Mouse (Mus musculus): ENCODE results near the gene Zranb1. TPM values are rescaled to one million over a fixed set of nuclear protein-coding genes. Genes with fewer than 3 reads are reported as not detected.

Zranb1 gene
- total and polyA plus RNA-seq, 3 experiments: 11.3 to 17.6 (median 11.6) TPM

DNA sequence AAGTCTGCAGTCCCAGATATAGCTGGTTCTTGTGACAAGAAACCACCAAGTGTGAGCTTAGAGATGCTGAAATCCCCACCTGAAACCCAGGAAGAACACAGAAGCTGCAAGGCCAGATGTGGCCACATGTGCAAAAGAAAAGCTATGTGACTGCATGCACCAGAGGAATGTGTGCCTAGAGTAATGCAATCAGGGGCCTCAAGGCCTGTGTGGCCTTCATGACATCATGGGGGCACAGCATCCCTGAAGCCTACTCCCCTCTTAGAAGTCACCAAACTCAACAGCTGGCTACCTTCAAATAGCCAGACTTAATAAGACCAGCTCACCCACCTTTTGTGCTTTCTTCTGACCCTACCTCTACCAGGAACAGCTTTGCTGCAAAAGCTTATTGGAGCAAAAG lies 105.0 kb downstream of the Zranb1 start:
- Histone ChIP-seq H3K9ac (ENCODE audit: insufficient read depth, low read depth) (no peak overlapping the region), H3K36me3 (replicated peaks in 1 of 2; ENCODE audit: control insufficient read depth in 1 of 2, insufficient read depth in 1 of 2, low read length in 1 of 2) (no peaks in the 10 kb centered on the region), H3K27ac (ENCODE audit: insufficient read depth, low read depth) (no peak overlapping the region), H3K27me3 (replicated peaks) (peaks cover 83% of the 10 kb centered on the region), H3K4me2 (ENCODE audit: insufficient read depth, low read depth, poor library complexity, severe bottlenecking) (no peak overlapping the region), H3K4me1 (ENCODE audit: control insufficient read depth in 1 of 2, insufficient read depth in 2 of 2) (no peaks in the 10 kb centered on the region), H3K4me3 (replicated peaks in 1 of 3; ENCODE audit: low read depth in 2 of 3, low read length in 2 of 3, poor library complexity in 1 of 3) (no peak overlapping the region), H3K9me3 (replicated peaks; ENCODE audit: low read length) (no peaks in the 10 kb centered on the region), H3K79me2 (replicated peaks; ENCODE audit: control insufficient read depth, extremely low read depth, insufficient read depth, poor library complexity, severe bottlenecking) (no peaks in the 10 kb centered on the region)
- dilution Hi-C loops (cut with MboI; ENCODE audit: extremely low pct_ligation_motif_present, extremely low pct_unique_long_range_greater_than_20kb, low sequenced_read_pairs): no loop called here
- no peak for TF ChIP-seq ZC3H11A (IDR thresholded peaks at IDR 0.05; ENCODE audit: low read depth, low read length)
- TF ChIP-seq TCF12 (IDR thresholded peaks at IDR 0.05; ENCODE audit: low read depth, low read length): no peak
- TF ChIP-seq ZKSCAN1 (IDR thresholded peaks at IDR 0.05; ENCODE audit: borderline replicate concordance, low read depth, low read length): no peak
- no peak for TF ChIP-seq KAT2A (IDR thresholded peaks at IDR 0.05; ENCODE audit: insufficient replicate concordance, low read length)
- TF ChIP-seq MXI1 (IDR thresholded peaks at IDR 0.05; ENCODE audit: low read depth, low read length): no peak
- no peak for TF ChIP-seq RCOR1 (conservative IDR thresholded peaks at IDR 0.05; ENCODE audit: low read depth, low read length)
- no peak for TF ChIP-seq POLR2AphosphoS2 (IDR thresholded peaks at IDR 0.05; ENCODE audit: low read depth, low read length)
- TF ChIP-seq TBP (conservative IDR thresholded peaks at IDR 0.05; ENCODE audit: low read depth, low read length): no peak
- in situ Hi-C loops (cut with MboI; ENCODE audit: low pct_ligation_motif_present, low pct_unique_long_range_greater_than_20kb, low sequenced_read_pairs): loop anchor here (25.0 kb wide), 1 partner anchor 576 kb away; the partner anchor contains the start of gene Tex36
- DNase-seq (ENCODE audit: extremely low read depth): no peak

Other genes starting within 250 kb of the Zranb1 start
- 21.8 and 22.1 TPM in 2 replicates for gene Fam53b, start 117.3 kb upstream of the Zranb1 start, total RNA-seq (2012; rRNA removed)
- gene Fam53b, start 117.3 kb upstream of the Zranb1 start, total RNA-seq (2014; rRNA removed): 14.4 and 15.6 TPM in 2 replicates
- 25.0 and 30.9 TPM in 2 replicates for gene Fam53b, start 117.3 kb upstream of the Zranb1 start, polyA plus RNA-seq (2012; ENCODE audit: insufficient read length, low read depth)
- gene Eef1akmt2, start 78.5 kb upstream of the Zranb1 start, total RNA-seq (2012; rRNA removed): 31.4 and 34.3 TPM in 2 replicates
- 87.2 and 94.8 TPM in 2 replicates for gene Eef1akmt2, start 78.5 kb upstream of the Zranb1 start, total RNA-seq (2014; rRNA removed)
- 35.9 and 39.8 TPM in 2 replicates for gene Eef1akmt2, start 78.5 kb upstream of the Zranb1 start, polyA plus RNA-seq (2012; ENCODE audit: insufficient read length, low read depth)
- gene Abraxas2, start 71.9 kb upstream of the Zranb1 start, total RNA-seq (2012; rRNA removed): 20.5 and 21.3 TPM in 2 replicates
- gene Abraxas2, start 71.9 kb upstream of the Zranb1 start, total RNA-seq (2014; rRNA removed): 26.7 and 28.4 TPM in 2 replicates
- gene Abraxas2, start 71.9 kb upstream of the Zranb1 start, polyA plus RNA-seq (2012; ENCODE audit: insufficient read length, low read depth): 20.1 and 20.3 TPM in 2 replicates
- not detected in 2 replicates for gene Fgfr2, start 192.2 kb downstream of the Zranb1 start, total RNA-seq (2012; rRNA removed)
- gene Fgfr2, start 192.2 kb downstream of the Zranb1 start, total RNA-seq (2014; rRNA removed): not detected in 2 replicates
- gene Fgfr2, start 192.2 kb downstream of the Zranb1 start, polyA plus RNA-seq (2012; ENCODE audit: insufficient read length, low read depth): not detected in 2 replicates
- 0.68 and 0.71 TPM in 2 replicates for gene Ctbp2, start 193.2 kb downstream of the Zranb1 start, total RNA-seq (2012; rRNA removed)
- gene Ctbp2, start 193.2 kb downstream of the Zranb1 start, total RNA-seq (2014; rRNA removed): 0.45 and 0.59 TPM in 2 replicates
- gene Ctbp2, start 193.2 kb downstream of the Zranb1 start, polyA plus RNA-seq (2012; ENCODE audit: insufficient read length, low read depth): 1.1 and 1.2 TPM in 2 replicates